Mouse (Mus musculus): ENCODE results near the gene Sbf2. TPM values are rescaled to one million over a fixed set of nuclear protein-coding genes. Genes with fewer than 3 reads are reported as not detected.
A peak's percentile ranks its signal among the peaks of the same experiment; 100 is the strongest.

Sbf2 gene
- polyA plus RNA-seq, 1 experiment = 5.5 TPM

DNA sequence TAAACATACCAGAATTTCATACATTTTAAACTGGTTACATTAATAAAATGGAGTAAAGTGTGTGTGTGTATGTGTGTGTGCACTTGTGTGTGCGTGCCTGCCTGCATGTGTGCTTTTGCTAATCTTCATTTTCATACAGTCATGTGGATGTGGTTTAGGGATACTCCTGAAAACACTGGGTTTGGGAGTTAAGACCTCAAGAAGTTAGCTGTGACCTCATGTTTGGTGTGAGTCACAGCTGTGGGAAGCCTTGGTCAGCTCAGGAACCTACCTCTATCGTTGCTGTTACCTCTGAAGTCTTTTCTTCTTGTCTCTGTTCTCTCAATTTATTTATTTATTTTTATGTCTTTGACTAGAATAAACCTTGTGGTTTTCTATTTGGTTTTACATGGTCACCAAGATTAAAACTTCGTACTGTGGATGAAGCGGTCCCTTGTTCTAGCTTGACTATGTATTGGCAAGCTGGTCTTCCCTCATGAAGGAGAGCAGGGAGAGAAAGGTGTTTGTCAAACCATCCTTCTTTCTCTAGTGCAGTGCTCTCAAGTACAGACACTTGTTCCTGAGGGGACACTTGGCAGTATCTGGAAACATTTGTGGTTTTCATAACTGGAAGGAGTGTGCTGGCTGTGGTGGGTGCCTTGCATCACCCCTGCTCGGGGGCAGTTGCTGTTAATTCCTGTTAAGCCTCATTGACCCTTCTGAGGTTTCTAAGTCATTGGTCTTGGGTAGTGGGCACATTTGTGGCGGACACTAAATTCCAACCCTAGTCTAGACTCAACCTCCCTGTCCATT, 331.0 kb downstream of the Sbf2 start:
- no peak overlapping the region for H3K4me3 ChIP-seq (ENCODE audit: extremely low read depth, insufficient read depth, insufficient read length)
- peaks cover 31% of the 10 kb centered on the region; the same call in 1 of the 2 replicates for H3K4me1 ChIP-seq (ENCODE audit: control insufficient read depth, insufficient read depth, insufficient read length)
- peaks cover 36% of the 10 kb centered on the region for H3K36me3 ChIP-seq (ENCODE audit: control insufficient read depth, insufficient read depth, low read length)
- TF ChIP-seq POLR2A (IDR thresholded peaks at IDR 0.05; ENCODE audit: low read depth, low read length) = no peak
- no peak for TF ChIP-seq CTCF (IDR thresholded peaks at IDR 0.05; ENCODE audit: extremely low read depth, insufficient read depth, insufficient read length, insufficient replicate concordance)
- H3K27me3 ChIP-seq (ENCODE audit: control insufficient read depth, insufficient read depth, low read length) = no peaks in the 10 kb centered on the region
- H3K27ac ChIP-seq (ENCODE audit: insufficient read depth, low read length) = peak overlapping the region; percentile 30
- 64% methylated on average over 6 of the region's 6 CpGs for WGBS
- DNase-seq (ENCODE audit: low read depth in 1 of 2, low spot score in 2 of 2) = no peak

GRCm38 (mm10) chr7:110282797-110283196, 331.9 kb downstream of the Sbf2 start:
- WGBS = 57% methylated on average over 11 of the region's 11 CpGs
- peaks cover 43% of the 10 kb centered on the region for H3K36me3 ChIP-seq (ENCODE audit: control insufficient read depth, insufficient read depth, low read length)
- peaks cover 26% of the 10 kb centered on the region; the same call in 1 of the 2 replicates for H3K4me1 ChIP-seq (ENCODE audit: control insufficient read depth, insufficient read depth, insufficient read length)
- no peaks in the 10 kb centered on the region for H3K27me3 ChIP-seq (ENCODE audit: control insufficient read depth, insufficient read depth, low read length)
- no peak for TF ChIP-seq CTCF (IDR thresholded peaks at IDR 0.05; ENCODE audit: extremely low read depth, insufficient read depth, insufficient read length, insufficient replicate concordance)
- no peak for TF ChIP-seq POLR2A (IDR thresholded peaks at IDR 0.05; ENCODE audit: low read depth, low read length)
- no peak for DNase-seq (ENCODE audit: low read depth in 1 of 2, low spot score in 2 of 2)
- H3K27ac ChIP-seq (ENCODE audit: insufficient read depth, low read length) = peak overlapping the region; percentile 42; the same call in 1 of the 2 replicates
- H3K4me3 ChIP-seq (ENCODE audit: extremely low read depth, insufficient read depth, insufficient read length) = no peak overlapping the region

DNA sequence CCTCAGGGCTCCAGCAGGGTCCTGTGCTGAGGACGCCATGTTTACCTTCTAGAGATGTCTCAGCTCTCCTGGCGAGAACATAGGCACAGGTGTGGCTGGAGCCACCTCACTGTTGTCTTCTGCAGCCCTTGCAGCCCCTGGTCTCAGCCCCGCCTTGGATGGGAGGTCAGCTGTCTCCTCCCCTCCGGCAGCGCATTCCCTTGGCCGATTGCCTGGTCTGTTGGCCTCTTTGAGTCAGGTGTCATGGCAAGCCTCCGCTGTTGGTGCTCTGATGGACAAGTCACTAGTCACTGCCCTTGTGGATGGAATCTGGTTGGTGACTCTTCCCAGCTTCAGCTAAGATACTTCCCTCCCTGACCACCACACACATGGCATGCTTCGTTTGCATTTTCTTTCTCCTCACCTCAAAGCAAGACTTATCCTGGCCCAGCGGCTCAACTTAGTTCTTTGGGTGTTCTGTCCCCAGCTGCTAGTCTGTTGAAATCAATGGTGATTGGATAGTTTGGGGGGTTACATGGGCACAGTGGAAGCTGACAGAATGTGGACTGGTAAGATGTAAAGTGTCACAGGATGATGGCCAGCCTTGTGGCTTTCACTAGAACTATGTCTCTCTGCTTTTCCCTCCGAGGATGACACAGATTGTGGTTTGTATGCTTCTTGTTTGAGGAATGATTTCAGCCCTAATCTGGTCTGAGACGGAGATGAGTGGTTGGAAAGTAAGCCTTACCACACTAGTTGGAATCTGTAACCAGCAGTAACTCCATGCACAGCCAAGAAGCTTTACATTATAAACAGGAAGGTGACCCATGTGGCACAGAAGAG, 333.1 kb downstream of the Sbf2 start:
- TF ChIP-seq POLR2A (IDR thresholded peaks at IDR 0.05; ENCODE audit: low read depth, low read length) (no peak), CTCF (IDR thresholded peaks at IDR 0.05; ENCODE audit: extremely low read depth, insufficient read depth, insufficient read length, insufficient replicate concordance) (no peak)
- H3K4me1 ChIP-seq (ENCODE audit: control insufficient read depth, insufficient read depth, insufficient read length) = peaks cover 17% of the 10 kb centered on the region; the same call in 1 of the 2 replicates
- no peak overlapping the region for H3K4me3 ChIP-seq (ENCODE audit: extremely low read depth, insufficient read depth, insufficient read length)
- 0 out of 2 replicates have a peak overlapping the region, but pooled peaks have one; percentile 28 for H3K27ac ChIP-seq (ENCODE audit: insufficient read depth, low read length)
- H3K27me3 ChIP-seq (ENCODE audit: control insufficient read depth, insufficient read depth, low read length) = no peaks in the 10 kb centered on the region
- 90% methylated on average over 11 of the region's 11 CpGs for WGBS
- peaks cover 48% of the 10 kb centered on the region for H3K36me3 ChIP-seq (ENCODE audit: control insufficient read depth, insufficient read depth, low read length)
- DNase-seq (ENCODE audit: low read depth in 1 of 2, low spot score in 2 of 2) = no peak

DNA sequence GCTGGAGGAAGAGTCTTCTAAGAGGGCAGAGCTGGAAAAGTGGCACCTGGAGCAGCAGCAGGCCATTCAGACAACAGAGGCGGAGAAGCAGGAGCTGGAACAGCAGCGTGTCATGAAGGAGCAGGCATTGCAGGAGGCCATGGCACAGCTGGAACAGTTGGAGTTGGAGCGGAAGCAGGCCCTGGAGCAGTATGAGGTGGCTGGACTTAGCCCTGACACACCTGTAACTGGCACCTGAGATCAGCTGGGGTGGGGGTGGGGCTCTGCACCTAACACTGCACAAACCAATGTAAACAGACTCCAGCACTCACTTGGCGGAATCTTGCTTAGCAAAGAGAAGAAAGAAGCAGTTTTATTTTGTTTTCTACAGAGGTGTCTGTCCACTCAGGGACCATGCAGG, 335.5 kb downstream of the Sbf2 start:
- Histone ChIP-seq H3K27ac (ENCODE audit: insufficient read depth, low read length) (no peak overlapping the region), H3K36me3 (ENCODE audit: control insufficient read depth, insufficient read depth, low read length) (peaks cover 59% of the 10 kb centered on the region), H3K4me3 (ENCODE audit: extremely low read depth, insufficient read depth, insufficient read length) (no peak overlapping the region), H3K27me3 (ENCODE audit: control insufficient read depth, insufficient read depth, low read length) (no peaks in the 10 kb centered on the region), H3K4me1 (ENCODE audit: control insufficient read depth, insufficient read depth, insufficient read length) (peaks cover 6% of the 10 kb centered on the region; the same call in 1 of the 2 replicates)
- 97% methylated on average over 4 of the region's 4 CpGs for WGBS
- TF ChIP-seq POLR2A (IDR thresholded peaks at IDR 0.05; ENCODE audit: low read depth, low read length) (no peak), CTCF (IDR thresholded peaks at IDR 0.05; ENCODE audit: extremely low read depth, insufficient read depth, insufficient read length, insufficient replicate concordance) (no peak)
- no peak for DNase-seq (ENCODE audit: low read depth in 1 of 2, low spot score in 2 of 2)

GRCm38 (mm10) chr7:110277734-110278245, 336.9 kb downstream of the Sbf2 start:
- Histone ChIP-seq H3K36me3 (ENCODE audit: control insufficient read depth, insufficient read depth, low read length) (peaks cover 68% of the 10 kb centered on the region), H3K27ac (ENCODE audit: insufficient read depth, low read length) (no peak overlapping the region), H3K4me1 (ENCODE audit: control insufficient read depth, insufficient read depth, insufficient read length) (0 out of 2 replicates have a peak, but pooled peaks cover 4% of the 10 kb centered on the region), H3K4me3 (ENCODE audit: extremely low read depth, insufficient read depth, insufficient read length) (no peak overlapping the region), H3K27me3 (ENCODE audit: control insufficient read depth, insufficient read depth, low read length) (no peaks in the 10 kb centered on the region)
- DNase-seq (ENCODE audit: low read depth in 1 of 2, low spot score in 2 of 2) = no peak
- no peak for TF ChIP-seq POLR2A (IDR thresholded peaks at IDR 0.05; ENCODE audit: low read depth, low read length)
- TF ChIP-seq CTCF (IDR thresholded peaks at IDR 0.05; ENCODE audit: extremely low read depth, insufficient read depth, insufficient read length, insufficient replicate concordance) = no peak
- 84% methylated on average over 5 of the region's 5 CpGs for WGBS

GRCm38 (mm10) chr7:110272434-110272833, 342.3 kb downstream of the Sbf2 start:
- DNase-seq (ENCODE audit: low read depth in 1 of 2, low spot score in 2 of 2) = no peak
- no peak for TF ChIP-seq POLR2A (IDR thresholded peaks at IDR 0.05; ENCODE audit: low read depth, low read length)
- peak; percentile 25; the same call in 1 of the 2 replicates for TF ChIP-seq CTCF (IDR thresholded peaks at IDR 0.05; ENCODE audit: extremely low read depth, insufficient read depth, insufficient read length, insufficient replicate concordance)
- peaks cover 9% of the 10 kb centered on the region; the same call in 1 of the 2 replicates for H3K4me1 ChIP-seq (ENCODE audit: control insufficient read depth, insufficient read depth, insufficient read length)
- 80% methylated on average over 4 of the region's 4 CpGs for WGBS
- H3K27ac ChIP-seq (ENCODE audit: insufficient read depth, low read length) = no peak overlapping the region
- H3K4me3 ChIP-seq (ENCODE audit: extremely low read depth, insufficient read depth, insufficient read length) = no peak overlapping the region
- H3K27me3 ChIP-seq (ENCODE audit: control insufficient read depth, insufficient read depth, low read length) = no peaks in the 10 kb centered on the region
- H3K36me3 ChIP-seq (ENCODE audit: control insufficient read depth, insufficient read depth, low read length) = peaks cover 48% of the 10 kb centered on the region

Measured in spleen, adult 2 months (tissue).